In genomic region chr19:38186631-38187344, GRCm38 (mm10) we compare ENCODE assay signal across 32 mouse cellular contexts. TPM values are rescaled to one million over a fixed set of nuclear protein-coding genes. Genes with fewer than 3 reads are reported as not detected.
DNase-seq lines count a peak whose midpoint lies in the region; ATAC-seq and TF ChIP-seq lines count a peak whose summit lies in the region.
"Had no signal": no experiment of that assay in that cellular context is flagged by ENCODE, and none has a peak within 500 bp of the region (broad histone marks: within the 10 kb centered on the region; RNA-seq: fewer than 3 reads in every experiment).

No protein-coding gene starts in this region.

- ATAC-seq in liver, embryonic 12.5 days = no peak
- ATAC-seq: inflammation-experienced regulatory T-cells, adult 6 months; lung, postnatal 0 days had no signal

- no peak overlapping the region; the same call in 1 of the 2 replicates for H3K4me3 ChIP-seq in liver, adult 2 months (ENCODE audit: insufficient read depth, low read depth, low read length)
- H3K4me3 ChIP-seq in liver, embryonic 12.5 days = no peak overlapping the region
- no peak overlapping the region for H3K4me3 ChIP-seq in ES-E14 (ENCODE audit: insufficient read depth in 1 of 2, low read depth in 1 of 2, low read length in 2 of 2, poor library complexity in 1 of 2, severe bottlenecking in 1 of 2)
- H3K4me3 ChIP-seq: embryonic facial prominence, embryonic 10.5 days; embryonic facial prominence, embryonic 15.5 days; heart, adult 2 months; heart, embryonic 12.5 days; layer of hippocampus, adult 2 months; neural tube, embryonic 15.5 days; stomach, embryonic 15.5 days had no signal

- H3K27ac ChIP-seq in liver, adult 2 months (replicated peaks; ENCODE audit: insufficient read depth, low read depth, low read length) = peak overlapping the region; percentile 64; the same call in 1 of the 2 replicates
- H3K27ac ChIP-seq in liver, embryonic 12.5 days = no peak overlapping the region
- H3K27ac ChIP-seq in ES-E14 (ENCODE audit: insufficient read depth, low read depth, low read length, poor library complexity, severe bottlenecking) = no peak overlapping the region
- H3K27ac ChIP-seq: embryonic facial prominence, embryonic 10.5 days; embryonic facial prominence, embryonic 15.5 days; heart, adult 2 months; hindbrain, embryonic 14.5 days; layer of hippocampus, adult 2 months; macrophage; neural tube, embryonic 15.5 days; stomach, embryonic 15.5 days had no signal

- no peaks in the 10 kb centered on the region; the same call in 1 of the 2 replicates for H3K79me2 ChIP-seq in liver, adult 2 months (ENCODE audit: control insufficient read depth, insufficient read depth, low read length)

- peak; percentile 21 to 23 for DNase-seq in cerebellum, postnatal 10 days
- DNase-seq in cerebellum, adult 11-12 months = no peak
- peak; percentile 76 for DNase-seq in liver, adult 2 months (ENCODE audit: extremely low read depth, low read depth, low spot score)
- no peak for DNase-seq in ES-E14 (ENCODE audit: low read depth, low spot score)
- DNase-seq in brain, embryonic 14.5 days (ENCODE audit: low read depth) = peak; percentile 73
- no peak for DNase-seq in urinary bladder, adult 18-20 months (ENCODE audit: low spot score in 2 of 2)
- DNase-seq in heart, adult 11 months = no peak
- DNase-seq: adrenal gland, postnatal 10 days; gastrocnemius, postnatal 36 days; heart, adult 2 months; heart, postnatal 4 days; kidney, adult 11 months; kidney, postnatal 36 days; layer of hippocampus, postnatal 36 days; lung, adult 18-20 months; midbrain, embryonic 14.5 days; retina, postnatal 1 day; right cerebral cortex, postnatal 14 days had no signal

- peaks cover 8% of the 10 kb centered on the region for H3K36me3 ChIP-seq in liver, adult 2 months (ENCODE audit: control insufficient read depth, insufficient read depth, low read length)
- H3K36me3 ChIP-seq in liver, embryonic 12.5 days = peaks cover 47% of the 10 kb centered on the region
- H3K36me3 ChIP-seq in ES-E14 (ENCODE audit: control insufficient read depth, insufficient read depth, low read length, poor library complexity, severe bottlenecking) = peaks cover 7% of the 10 kb centered on the region; the same call in 1 of the 2 replicates

- H3K9me3 ChIP-seq in liver, embryonic 12.5 days (replicated peaks) = no peaks in the 10 kb centered on the region
- no peaks in the 10 kb centered on the region for H3K9me3 ChIP-seq in ES-E14 (ENCODE audit: control insufficient read depth, insufficient read depth, low read depth, low read length)
- H3K9me3 ChIP-seq: embryonic facial prominence, embryonic 10.5 days; embryonic facial prominence, embryonic 15.5 days; heart, embryonic 12.5 days; neural tube, embryonic 15.5 days; stomach, embryonic 15.5 days had no signal

- 0 out of 2 replicates have a peak, but pooled peaks have one; percentile 2 for TF ChIP-seq CTCF in liver, adult 2 months (IDR thresholded peaks at IDR 0.05; ENCODE audit: low read depth, low read length)
- TF ChIP-seq CTCF in brain, embryonic 14.5 days (IDR thresholded peaks at IDR 0.05; ENCODE audit: borderline replicate concordance, extremely low read depth, insufficient read depth, insufficient read length) = no peak

- peak overlapping the region; percentile 63 for H3K9ac ChIP-seq in liver, adult 2 months (ENCODE audit: low read depth, low read length)
- no peak overlapping the region for H3K9ac ChIP-seq in liver, embryonic 12.5 days
- H3K9ac ChIP-seq in ES-E14 (ENCODE audit: insufficient read depth, low read depth, low read length, poor library complexity, severe bottlenecking) = no peak overlapping the region
- H3K9ac ChIP-seq: embryonic facial prominence, embryonic 15.5 days; heart, embryonic 12.5 days; hindbrain, embryonic 14.5 days; neural tube, embryonic 15.5 days; stomach, embryonic 15.5 days had no signal

- peaks cover 9% of the 10 kb centered on the region; the same call in 1 of the 2 replicates for H3K4me1 ChIP-seq in liver, adult 2 months (ENCODE audit: control insufficient read depth, insufficient read depth, low read length)
- H3K4me1 ChIP-seq in liver, embryonic 12.5 days = no peaks in the 10 kb centered on the region; the same call in 1 of the 2 replicates
- no peaks in the 10 kb centered on the region for H3K4me1 ChIP-seq in ES-E14 (ENCODE audit: control insufficient read depth in 2 of 2, insufficient read depth in 2 of 2, low read length in 2 of 2, poor library complexity in 1 of 2)
- H3K4me1 ChIP-seq: embryonic facial prominence, embryonic 10.5 days; embryonic facial prominence, embryonic 15.5 days; heart, embryonic 12.5 days; neural tube, embryonic 15.5 days; stomach, embryonic 15.5 days had no signal

- TF ChIP-seq POLR2A in liver, adult 2 months (IDR thresholded peaks at IDR 0.05; ENCODE audit: extremely low read depth, insufficient read depth, low read length) = no peak
- TF ChIP-seq POLR2A in brain, embryonic 14.5 days (IDR thresholded peaks at IDR 0.05; ENCODE audit: borderline replicate concordance, extremely low read depth, insufficient read depth, insufficient read length, poor library complexity, severe bottlenecking) = no peak

- no peaks in the 10 kb centered on the region for H3K27me3 ChIP-seq in liver, adult 2 months (ENCODE audit: control insufficient read depth, insufficient read depth, low read length)
- no peaks in the 10 kb centered on the region for H3K27me3 ChIP-seq in liver, embryonic 12.5 days (replicated peaks)
- H3K27me3 ChIP-seq: embryonic facial prominence, embryonic 15.5 days; heart, embryonic 12.5 days; neural tube, embryonic 15.5 days; stomach, embryonic 15.5 days had no signal

- H3K4me2 ChIP-seq in liver, embryonic 12.5 days = no peak overlapping the region
- H3K4me2 ChIP-seq: embryonic facial prominence, embryonic 15.5 days; heart, embryonic 12.5 days; hindbrain, embryonic 14.5 days; neural tube, embryonic 15.5 days; stomach, embryonic 15.5 days had no signal

- in situ Hi-C loops in ES-E14 (cut with MboI; ENCODE audit: low sequenced_read_pairs in 2 of 2, unreplicated experiment in 2 of 2) = loop anchor here in 1 of 2 experiments (25.0 kb wide), 1 partner anchor 224 kb away; no protein-coding TSS in a partner anchor

- 36% methylated on average over 5 of the region's 5 CpGs for WGBS in liver, adult 2 months
- WGBS in liver, embryonic 12.5 days (ENCODE audit: insufficient replicate concordance) = 73% methylated on average over 5 of the region's 5 CpGs

TF ChIP-seq in ES-E14, 5 proteins besides CTCF, POLR2A, EP300 and RAD21:
- peak; percentile 49; the same call in 1 of the 2 replicates for TF ChIP-seq MAFK (IDR thresholded peaks at IDR 0.05; ENCODE audit: insufficient read depth, low read depth, low read length)
- no peak for TF ChIP-seq ZNF384 (IDR thresholded peaks at IDR 0.05; ENCODE audit: low read depth, low read length)

RNA-seq across cellular contexts. Expression of gene Fra10ac1, which starts 37.2 kb away (rescaled TPM):
- total RNA-seq in liver, adult 2 months (2014; rRNA removed) = 8.2 and 11.9 TPM in 2 replicates
- polyA plus RNA-seq in liver, adult 2 months (2012; rRNA removed) = 4.2 TPM in 2 replicates
- polyA plus RNA-seq in liver, embryonic 12.5 days (2016; fragmentation: Nextera tagmentation; extraction: Ambion mirVana) = 23.5 and 25.4 TPM in 2 replicates
- 12.2 and 14.8 TPM in 2 replicates for total RNA-seq in ES-E14 (2012; rRNA removed)
- 24.4 and 25.6 TPM in 2 replicates for polyA plus RNA-seq in brain, embryonic 14.5 days (2012; rRNA removed)

RNA-seq across cellular contexts. Expression of gene Pde6c, which starts 54.2 kb away (rescaled TPM):
- total RNA-seq in liver, adult 2 months (2014; rRNA removed) = 1.0 and 2.1 TPM in 2 replicates
- 0.09 TPM in 1 of 2 replicates, not detected in the other for polyA plus RNA-seq in liver, adult 2 months (2012; rRNA removed)
- 3.2 and 3.5 TPM in 2 replicates for polyA plus RNA-seq in liver, embryonic 12.5 days (2016; fragmentation: Nextera tagmentation; extraction: Ambion mirVana)
- not detected in 2 replicates for total RNA-seq in ES-E14 (2012; rRNA removed)
- polyA plus RNA-seq in brain, embryonic 14.5 days (2012; rRNA removed) = 0.25 and 0.26 TPM in 2 replicates
- total RNA-seq: gastrocnemius, adult 18-20 months; gastrocnemius, postnatal 36 days; heart, adult 2 months; heart, postnatal 4 days; layer of hippocampus, postnatal 36 days; megakaryocyte-erythroid progenitor cell, adult 5-6 weeks had no signal
- polyA plus RNA-seq: embryonic facial prominence, embryonic 10.5 days; embryonic facial prominence, embryonic 15.5 days; heart, adult 2 months; heart, embryonic 12.5 days; heart, postnatal 0 days; inflammation-experienced regulatory T-cells, adult 6 months; lung, postnatal 0 days; macrophage; neural tube, embryonic 15.5 days had no signal

Comparison
In these comparisons a context has a peak if more than half of its experiments do, and no peak if none do; other contexts are left out.
1. DNase-seq: peak in cerebellum, postnatal 10 days (2 of 2), liver, adult 2 months (single experiment) and brain, embryonic 14.5 days (single experiment); none in cerebellum, adult 11-12 months (single experiment), ES-E14 (single experiment), urinary bladder, adult 18-20 months (0 of 2) and heart, adult 11 months (single experiment).